Mouse (Mus musculus) forebrain, embryonic 12.5 days (tissue): ENCODE data around the gene Smarcad1. TPM values are rescaled to one million over a fixed set of nuclear protein-coding genes. Genes with fewer than 3 reads are reported as not detected.
"Not testable (repeated sequence)": the region's sequence is repeated elsewhere in the genome, so short reads cannot be mapped to it uniquely, and the experiment has no call there.

Source experiments
- ATAC-seq: fragments of 200-750 bp; cut with Nextera tagmentation; 2 replicates; pipeline ENCODE4 v1.8.0; 2017; ENCODE audit warnings: moderate TSS enrichment; ENCODE audit not compliant: low FRiP score
- H3K27ac ChIP-seq: fragments of 300-500 bp; sonication (generic); 2 replicates; pipeline ENCODE4 v1.5.1; 2016; ENCODE audit warnings: mild to moderate bottlenecking
- H3K27me3 ChIP-seq: fragments of 300-500 bp; sonication (generic); 2 replicates; pipeline ENCODE4 v1.6.1; 2016; ENCODE audit warnings: mild to moderate bottlenecking
- H3K36me3 ChIP-seq: fragments of 300-500 bp; sonication (generic); replicated peaks from 2 replicates; pipeline ENCODE4 v1.6.1; 2016; ENCODE audit warnings: mild to moderate bottlenecking
- H3K4me1 ChIP-seq: fragments of 300-500 bp; sonication (generic); 2 replicates; pipeline ENCODE4 v1.6.1; 2016
- H3K4me2 ChIP-seq: fragments of 300-500 bp; sonication (generic); 2 replicates; pipeline ENCODE4 v1.6.1; 2016; ENCODE audit warnings: mild to moderate bottlenecking, moderate library complexity
- H3K4me3 ChIP-seq: fragments of 300-500 bp; sonication (generic); replicated peaks from 2 replicates; pipeline ENCODE4 v1.5.1; 2016; ENCODE audit warnings: mild to moderate bottlenecking
- H3K9ac ChIP-seq: fragments of 300-500 bp; sonication (generic); 2 replicates; pipeline ENCODE4 v1.6.1; 2016; ENCODE audit warnings: mild to moderate bottlenecking
- H3K9me3 ChIP-seq: fragments of 300-500 bp; sonication (generic); 2 replicates; pipeline ENCODE4 v1.6.1; 2016
- WGBS: fragments of 180-500 bp; shearing (Covaris S2); methylation state at CpG from one replicate; pipeline ENCODE4 v1.1.7; 2016; 5-methylcytosine and 5-hydroxymethylcytosine counted together
- polyA plus RNA-seq: library from polyadenylated mRNA; unstranded; fragments of >200 nt; fragmentation: Nextera tagmentation; extraction: Ambion mirVana; gene quantifications from 2 replicates; pipeline ENCODE4 v1.2.1, GENCODE M21; 2016

The Smarcad1 gene
- polyA plus RNA-seq, result 139 and 140 TPM in 2 replicates

DNA sequence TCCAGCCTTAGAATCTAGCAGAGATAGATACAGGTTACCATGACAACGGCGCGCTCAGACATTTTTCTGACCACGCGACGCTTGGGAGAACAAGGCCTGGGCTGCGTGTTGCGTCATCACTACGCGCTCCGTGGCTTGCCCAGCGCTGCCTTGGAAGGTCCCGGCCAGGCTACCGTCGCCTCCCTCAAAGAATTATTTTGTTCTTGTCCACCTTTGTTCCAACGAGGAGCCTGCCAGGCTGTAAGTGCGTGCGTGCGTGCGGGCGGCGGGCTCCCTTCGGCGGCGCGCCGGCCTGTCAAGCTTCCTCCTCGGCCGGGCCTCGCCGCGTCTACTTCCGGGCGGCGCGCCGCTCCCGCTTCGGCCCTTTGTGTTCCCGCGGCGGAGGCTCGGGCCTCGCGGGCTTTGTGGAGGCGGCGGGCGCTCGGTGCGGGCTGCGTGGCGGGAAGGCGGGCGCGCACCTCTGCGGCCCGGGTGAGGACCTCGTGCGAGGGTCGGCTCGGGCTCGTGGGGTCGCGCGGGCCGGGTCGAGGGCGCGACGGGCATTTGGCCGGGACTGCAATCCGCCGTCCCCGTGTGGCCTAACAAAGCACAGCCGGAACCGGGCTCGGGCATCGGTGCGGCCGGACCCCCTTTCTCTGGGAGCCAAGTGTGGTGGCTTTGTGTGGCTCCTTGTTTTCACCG lies at the start of gene Smarcad1:
TSS of gene Smarcad1 (plus strand) at position 93 of the 681 bp plus-strand sequence.
- Histone ChIP-seq H3K9me3 (no peaks in the 10 kb centered on the region), H3K9ac (peak within 1 kb of the TSS; percentile 98), H3K27me3 (no peaks in the 10 kb centered on the region), H3K4me3 (peak within 1 kb of the TSS; percentile 86), H3K27ac (peak within 1 kb of the TSS; percentile 98), H3K36me3 (peaks cover 38% of the 10 kb centered on the region), H3K4me2 (peak within 1 kb of the TSS; percentile 69), H3K4me1 (peaks cover 10% of the 10 kb centered on the region)
- peak; percentile 96 for ATAC-seq
- under 1% methylated on average over 81 of the region's 81 CpGs for WGBS

DNA sequence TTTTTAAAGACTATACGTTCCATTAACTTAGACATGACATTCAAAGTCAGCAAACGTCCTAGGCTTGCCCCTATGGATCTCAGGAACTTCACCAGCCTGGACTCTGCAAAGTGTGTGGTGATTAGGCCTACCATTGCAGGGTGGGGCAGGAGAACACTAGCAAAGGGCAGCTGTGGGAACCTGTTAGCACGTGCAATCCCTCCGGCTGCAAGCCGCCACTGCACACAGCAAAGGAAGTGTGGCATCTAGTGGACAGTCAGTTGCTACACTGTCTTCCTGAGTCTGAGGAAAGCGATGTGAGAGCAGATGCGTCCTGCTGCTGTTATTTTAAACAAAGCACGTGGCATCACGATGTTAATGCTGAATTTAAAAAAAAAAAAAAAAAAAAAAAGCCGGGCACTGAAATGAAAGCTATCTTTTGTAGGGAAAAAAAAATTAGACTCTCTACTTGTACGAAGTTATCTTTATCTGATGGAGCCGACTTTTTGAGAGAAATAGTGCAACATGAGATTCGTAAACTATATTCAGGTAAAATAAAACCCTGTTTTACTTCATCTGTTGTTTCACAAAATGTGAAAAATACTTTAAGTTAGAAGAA lies 45.5 kb upstream of the Smarcad1 start:
- WGBS, result 52% methylated on average over 13 of the region's 13 CpGs
- no peak for ATAC-seq
- H3K27ac ChIP-seq, result no peak overlapping the region

DNA sequence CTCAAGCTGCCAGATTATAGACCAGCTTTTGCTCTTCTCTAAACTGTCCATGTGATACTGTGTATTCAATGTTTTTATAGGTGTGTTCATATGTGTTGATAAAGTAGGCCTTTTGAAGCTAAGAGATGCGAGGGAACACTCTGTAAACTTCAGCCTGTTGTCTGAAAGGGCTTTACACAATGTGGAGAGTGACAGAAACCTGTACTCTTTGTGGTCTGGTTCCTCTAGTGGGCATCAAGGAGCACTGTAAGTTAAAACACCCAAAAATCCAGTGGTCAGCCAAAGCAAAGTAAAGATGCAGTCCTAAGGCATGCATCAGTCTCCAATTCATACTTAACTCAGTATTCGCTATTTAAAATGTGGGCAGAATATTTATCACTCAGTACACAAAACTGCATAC lies 44.6 kb upstream of the Smarcad1 start:
- ATAC-seq, result no peak
- Histone ChIP-seq H3K36me3 (no peaks in the 10 kb centered on the region), H3K9me3 (no peaks in the 10 kb centered on the region), H3K27me3 (no peaks in the 10 kb centered on the region), H3K4me3 (no peak overlapping the region), H3K9ac (no peak overlapping the region), H3K4me2 (no peak overlapping the region), H3K4me1 (no peaks in the 10 kb centered on the region), H3K27ac (no peak overlapping the region)
- WGBS, result 85% methylated on average over 2 of the region's 2 CpGs

More for the DNA sequence above, 45.5 kb upstream of the Smarcad1 start:
- H3K36me3 ChIP-seq, result no peaks in the 10 kb centered on the region
- no peaks in the 10 kb centered on the region for H3K4me1 ChIP-seq
- no peaks in the 10 kb centered on the region for H3K27me3 ChIP-seq
- no peak overlapping the region for H3K9ac ChIP-seq
- no peak overlapping the region for H3K4me3 ChIP-seq
- no peaks in the 10 kb centered on the region for H3K9me3 ChIP-seq
- no peak overlapping the region for H3K4me2 ChIP-seq

DNA sequence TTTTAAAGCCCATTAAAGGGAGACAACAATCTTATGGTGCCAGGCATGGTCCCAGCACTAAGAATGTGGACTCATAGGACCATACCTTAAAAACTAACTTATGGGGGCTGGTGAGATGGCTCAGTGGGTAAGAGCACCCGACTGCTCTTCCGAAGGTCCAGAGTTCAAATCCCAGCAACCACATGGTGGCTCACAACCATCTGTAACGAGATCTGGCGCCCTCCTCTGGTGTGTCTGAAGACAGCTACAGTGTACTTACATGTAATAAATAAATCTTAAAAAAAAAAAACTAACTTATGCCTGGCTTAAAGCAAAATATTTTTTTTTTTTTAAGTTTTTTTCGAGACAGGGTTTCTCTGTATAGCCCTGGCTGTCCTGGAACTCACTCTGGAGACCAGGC lies 41.6 kb upstream of the Smarcad1 start:
- not testable (repeated sequence) for H3K27ac ChIP-seq, H3K4me3 ChIP-seq, H3K36me3 ChIP-seq, H3K4me2 ChIP-seq, H3K27me3 ChIP-seq, H3K4me1 ChIP-seq, ATAC-seq, H3K9me3 ChIP-seq, H3K9ac ChIP-seq
- WGBS, result 86% methylated on average over 5 of the region's 5 CpGs

DNA sequence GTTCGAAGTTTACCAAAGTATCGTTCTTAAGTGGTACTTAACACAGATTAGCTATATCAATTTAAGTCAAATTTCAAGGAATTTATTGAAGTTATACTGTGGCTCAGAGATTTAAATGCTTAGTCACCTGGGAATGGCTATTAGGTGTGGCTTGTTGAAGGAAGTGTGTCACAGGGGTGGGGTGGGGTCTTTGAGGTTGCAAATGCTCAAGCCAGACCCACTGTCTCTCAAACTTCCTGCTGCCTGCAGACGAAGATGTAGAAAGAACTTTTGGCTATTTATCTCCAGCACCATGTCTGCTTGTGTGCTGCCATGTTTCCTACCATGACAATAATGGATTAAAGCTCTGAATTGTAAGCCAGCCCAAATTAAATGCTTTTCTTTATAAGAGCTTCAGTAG lies 40.2 kb upstream of the Smarcad1 start:
- ATAC-seq, result no peak
- Histone ChIP-seq H3K9me3 (no peaks in the 10 kb centered on the region), H3K4me1 (no peaks in the 10 kb centered on the region), H3K27ac (no peak overlapping the region), H3K4me2 (no peak overlapping the region), H3K4me3 (no peak overlapping the region), H3K36me3 (no peaks in the 10 kb centered on the region), H3K9ac (no peak overlapping the region), H3K27me3 (no peaks in the 10 kb centered on the region)
- WGBS, result 77% methylated on average over 3 of the region's 3 CpGs

DNA sequence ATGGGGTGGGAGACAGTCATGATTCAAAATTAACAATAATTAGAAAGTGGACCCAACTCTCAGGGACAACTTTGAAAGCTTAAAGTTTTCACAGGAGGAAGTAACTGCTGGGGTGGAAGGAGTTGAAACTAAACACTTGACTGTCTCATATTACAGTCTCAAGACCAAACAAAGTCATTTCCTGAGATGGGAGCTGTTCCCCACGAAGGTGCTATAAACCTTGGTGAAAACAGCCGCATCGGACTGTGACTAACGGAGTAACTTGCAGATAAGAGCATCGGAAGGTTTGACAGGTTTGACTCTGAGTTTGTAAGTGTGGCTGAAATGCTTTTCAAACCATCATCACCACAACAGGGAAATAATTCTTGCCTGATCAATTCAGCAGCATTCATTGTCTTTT lies 33.5 kb upstream of the Smarcad1 start:
- no peak overlapping the region for H3K9ac ChIP-seq
- no peaks in the 10 kb centered on the region for H3K36me3 ChIP-seq
- H3K4me2 ChIP-seq, result no peak overlapping the region
- 76% methylated on average over 5 of the region's 5 CpGs for WGBS
- no peak overlapping the region for H3K27ac ChIP-seq
- H3K9me3 ChIP-seq, result no peaks in the 10 kb centered on the region
- H3K4me3 ChIP-seq, result no peak overlapping the region
- no peak for ATAC-seq
- H3K4me1 ChIP-seq, result no peaks in the 10 kb centered on the region
- no peaks in the 10 kb centered on the region for H3K27me3 ChIP-seq

DNA sequence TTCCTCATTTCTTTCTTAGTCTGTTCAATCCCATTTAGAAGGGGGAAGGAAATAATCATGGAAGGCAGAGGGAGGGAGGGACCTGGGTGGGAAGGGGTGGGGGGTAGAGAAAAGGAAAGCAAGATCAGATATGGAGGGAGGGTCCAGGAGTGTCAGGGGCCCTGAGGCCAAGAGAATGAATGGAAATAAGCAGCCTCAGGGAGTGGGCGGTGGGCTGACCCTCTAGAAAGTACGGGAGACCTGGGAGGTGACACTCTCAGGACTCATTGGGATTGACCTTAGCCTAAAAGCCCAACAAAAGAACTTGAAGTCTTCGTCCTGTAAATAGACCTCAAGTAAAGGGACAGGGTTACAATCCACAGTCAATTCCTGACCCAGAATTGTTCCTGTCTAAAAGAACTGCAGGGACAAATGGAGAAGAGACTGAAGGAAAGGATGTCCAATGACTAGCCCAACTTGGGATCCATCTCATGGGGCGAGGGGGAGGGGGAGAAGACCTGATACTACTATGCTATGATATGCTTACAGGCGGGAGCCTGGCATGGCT lies 30.9 kb upstream of the Smarcad1 start:
- H3K27me3 ChIP-seq, result no peaks in the 10 kb centered on the region
- H3K9ac ChIP-seq, result no peak overlapping the region
- H3K9me3 ChIP-seq, result no peaks in the 10 kb centered on the region
- H3K27ac ChIP-seq, result no peak overlapping the region
- ATAC-seq, result no peak
- no peak overlapping the region for H3K4me3 ChIP-seq
- H3K4me2 ChIP-seq, result no peak overlapping the region
- no peaks in the 10 kb centered on the region for H3K36me3 ChIP-seq
- 90% methylated on average over 5 of the region's 5 CpGs for WGBS
- no peaks in the 10 kb centered on the region for H3K4me1 ChIP-seq

DNA sequence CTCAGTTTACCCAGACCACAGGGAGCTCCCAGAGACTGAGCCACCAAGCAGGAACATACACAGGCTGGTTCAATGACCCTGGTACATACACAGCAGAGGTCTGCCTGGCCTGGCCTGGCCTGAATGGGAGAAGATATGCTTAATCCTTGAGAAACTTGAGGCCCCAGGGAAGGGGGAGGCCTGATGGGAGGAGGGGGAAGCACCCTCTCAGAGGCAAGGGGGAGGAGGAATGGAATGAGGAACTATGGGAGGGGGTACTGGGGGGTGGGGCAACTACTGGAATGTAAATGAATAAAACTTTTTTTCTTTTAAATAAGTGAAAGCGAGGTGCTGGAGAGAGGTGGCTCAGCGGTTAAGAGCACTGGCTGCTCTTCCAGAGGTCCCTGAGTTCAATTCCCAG lies 30.2 kb upstream of the Smarcad1 start:
- Histone ChIP-seq H3K4me1 (no peaks in the 10 kb centered on the region), H3K9me3 (no peaks in the 10 kb centered on the region), H3K27ac (no peak overlapping the region), H3K9ac (no peak overlapping the region), H3K27me3 (no peaks in the 10 kb centered on the region), H3K4me2 (no peak overlapping the region), H3K36me3 (no peaks in the 10 kb centered on the region), H3K4me3 (no peak overlapping the region)
- 80% methylated on average over 2 of the region's 2 CpGs for WGBS
- no peak for ATAC-seq

DNA sequence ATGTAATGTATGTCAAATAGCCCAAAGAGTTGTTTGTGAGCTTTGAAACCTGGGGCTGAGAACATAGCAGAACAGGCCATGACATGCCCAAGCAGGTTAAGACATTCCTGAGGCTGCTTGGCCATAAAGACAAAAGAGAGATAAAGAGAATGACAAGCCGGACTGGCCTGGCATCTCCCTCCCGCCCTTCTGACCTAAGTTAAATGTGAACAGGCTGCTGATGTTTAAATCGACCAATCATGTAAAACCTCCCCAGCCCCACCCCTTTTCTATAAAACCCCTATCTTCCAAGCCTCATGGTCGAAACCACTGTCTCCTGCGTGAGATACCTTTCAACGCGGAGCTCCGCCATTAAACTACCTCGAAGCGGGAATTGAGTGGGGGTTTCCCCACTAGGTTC lies 24.8 kb upstream of the Smarcad1 start:
- 94% methylated on average over 10 of the region's 10 CpGs for WGBS
- Histone ChIP-seq H3K36me3 (no peaks in the 10 kb centered on the region), H3K4me2 (no peak overlapping the region), H3K9ac (no peak overlapping the region), H3K9me3 (no peaks in the 10 kb centered on the region), H3K27ac (no peak overlapping the region), H3K27me3 (no peaks in the 10 kb centered on the region), H3K4me3 (no peak overlapping the region), H3K4me1 (no peaks in the 10 kb centered on the region)
- no peak for ATAC-seq

DNA sequence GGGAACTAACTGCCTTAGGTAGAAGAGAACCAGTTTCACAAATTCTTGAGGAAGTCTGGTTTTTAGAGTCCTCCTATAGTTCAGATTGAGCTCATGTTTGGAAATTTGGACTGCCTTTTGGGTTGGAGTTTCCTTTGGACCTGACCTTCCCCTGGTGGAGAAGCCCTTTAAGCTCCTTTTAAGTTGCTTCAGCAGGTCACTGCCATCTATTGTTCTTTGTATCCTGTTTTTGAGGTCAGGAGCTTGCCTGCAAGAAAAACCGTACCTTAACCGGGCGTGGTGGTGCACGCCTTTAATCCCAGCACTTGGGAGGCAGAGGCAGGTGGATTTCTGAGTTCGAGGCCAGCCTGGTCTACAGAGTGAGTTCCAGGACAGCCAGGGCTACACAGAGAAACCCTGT lies 23.4 kb upstream of the Smarcad1 start:
- not testable (repeated sequence) for H3K4me3 ChIP-seq, H3K9ac ChIP-seq, H3K4me1 ChIP-seq, H3K9me3 ChIP-seq, H3K4me2 ChIP-seq, H3K27me3 ChIP-seq, H3K27ac ChIP-seq, ATAC-seq, H3K36me3 ChIP-seq
- WGBS, result 91% methylated on average over 5 of the region's 5 CpGs

DNA sequence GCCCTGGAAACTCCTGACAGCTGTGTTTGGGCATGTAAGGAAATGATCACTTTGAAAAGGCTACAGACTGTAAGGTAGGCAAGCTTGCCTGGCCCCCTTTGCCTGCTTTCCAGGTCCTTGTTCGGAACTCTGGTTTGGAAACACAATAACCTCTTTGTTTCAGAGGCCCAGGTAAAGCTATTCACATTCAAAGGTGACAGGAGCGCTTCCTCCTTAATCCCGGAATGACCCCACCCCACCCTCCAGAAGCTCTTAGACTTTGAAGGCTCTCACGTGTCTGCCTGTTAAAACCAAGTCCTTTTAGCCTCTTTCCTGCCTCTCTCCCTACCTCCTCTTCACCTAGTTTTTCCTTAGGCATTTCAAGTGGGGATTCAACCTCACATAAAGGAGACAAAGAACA lies 20.5 kb upstream of the Smarcad1 start:
- H3K9ac ChIP-seq, result no peak overlapping the region
- 9% methylated on average over 4 of the region's 4 CpGs for WGBS
- H3K4me2 ChIP-seq, result no peak overlapping the region
- no peaks in the 10 kb centered on the region for H3K4me1 ChIP-seq
- ATAC-seq, result no peak
- no peaks in the 10 kb centered on the region for H3K27me3 ChIP-seq
- no peaks in the 10 kb centered on the region for H3K36me3 ChIP-seq
- no peak overlapping the region for H3K27ac ChIP-seq
- H3K9me3 ChIP-seq, result no peaks in the 10 kb centered on the region
- no peak overlapping the region for H3K4me3 ChIP-seq

DNA sequence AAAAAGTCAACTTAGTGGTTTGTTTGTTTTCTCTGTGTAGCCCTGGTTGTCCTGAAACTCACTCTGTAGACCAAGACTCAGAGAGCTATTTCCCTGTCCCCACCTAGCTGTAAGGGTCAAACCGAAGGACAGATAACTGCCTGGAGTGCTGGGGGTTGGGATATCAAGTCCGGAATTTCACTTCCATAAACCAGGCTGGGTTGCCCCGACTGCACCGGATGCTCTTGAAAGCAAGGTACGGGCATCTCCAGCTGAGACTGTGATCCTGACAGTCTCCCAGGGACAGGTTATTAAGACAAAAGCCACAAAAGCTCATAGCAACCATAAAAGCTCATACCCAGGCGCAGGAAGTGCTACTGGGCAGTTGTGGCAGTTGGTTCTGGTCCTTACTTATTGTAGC lies 19.3 kb upstream of the Smarcad1 start:
- H3K27me3 ChIP-seq, result no peaks in the 10 kb centered on the region
- H3K9ac ChIP-seq, result no peak overlapping the region
- no peak overlapping the region for H3K4me3 ChIP-seq
- 79% methylated on average over 6 of the region's 6 CpGs for WGBS
- H3K36me3 ChIP-seq, result no peaks in the 10 kb centered on the region
- no peaks in the 10 kb centered on the region for H3K4me1 ChIP-seq
- ATAC-seq, result no peak
- H3K9me3 ChIP-seq, result no peaks in the 10 kb centered on the region
- no peak overlapping the region for H3K27ac ChIP-seq
- H3K4me2 ChIP-seq, result no peak overlapping the region

DNA sequence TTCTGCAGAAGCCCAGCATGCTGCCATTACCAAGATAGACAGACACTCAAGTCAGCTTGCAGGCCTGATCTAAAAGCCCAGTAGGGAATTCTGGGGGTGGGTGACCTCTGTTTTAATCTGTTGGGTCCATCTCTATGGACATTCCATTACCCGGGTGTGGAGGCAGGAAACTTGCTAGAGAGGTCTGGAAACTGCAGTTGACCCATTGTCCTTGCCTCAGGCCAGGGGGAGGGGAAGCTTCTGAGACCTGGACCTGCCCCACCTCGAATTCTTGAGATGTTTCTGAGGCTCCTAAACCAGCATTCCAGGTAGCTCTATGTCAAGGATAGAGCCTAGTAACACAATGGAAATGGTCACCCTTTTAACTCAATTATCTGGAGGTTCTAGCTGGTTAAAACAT lies 17.7 kb upstream of the Smarcad1 start:
- no peak overlapping the region for H3K4me2 ChIP-seq
- no peak overlapping the region for H3K4me3 ChIP-seq
- no peak overlapping the region for H3K27ac ChIP-seq
- H3K9me3 ChIP-seq, result no peaks in the 10 kb centered on the region
- H3K4me1 ChIP-seq, result no peaks in the 10 kb centered on the region
- H3K27me3 ChIP-seq, result no peaks in the 10 kb centered on the region
- H3K36me3 ChIP-seq, result no peaks in the 10 kb centered on the region
- no peak overlapping the region for H3K9ac ChIP-seq
- no peak for ATAC-seq
- WGBS, result 54% methylated on average over 2 of the region's 2 CpGs
